Mouse (Mus musculus): Measurements from ENCODE around the gene Hacd4. TPM values are rescaled to one million over a fixed set of nuclear protein-coding genes. Genes with fewer than 3 reads are reported as not detected.
A peak's percentile ranks its signal among the peaks of the same experiment; 100 is the strongest.

The Hacd4 gene
- polyA plus RNA-seq, 1 experiment from 2014 or later: 16.7 TPM

- ATAC-seq (replicated peaks; ENCODE audit: low FRiP score, low TSS enrichment, low read depth): peak; percentile 68; the same call in 1 of the 2 replicates
- Histone ChIP-seq H3K36me3 (ENCODE audit: control insufficient read depth, insufficient read depth, low read length) (no peaks in the 10 kb centered on the region), H3K9me3 (ENCODE audit: control insufficient read depth, low read length) (no peaks in the 10 kb centered on the region), H3K4me3 (ENCODE audit: low read depth, low read length) (no peak overlapping the region), H3K4me1 (replicated peaks; ENCODE audit: control insufficient read depth, insufficient read depth, low read length) (no peaks in the 10 kb centered on the region), H3K4me2 (ENCODE audit: low read length) (no peak overlapping the region), H3K9ac (ENCODE audit: low read length) (no peak overlapping the region), H3K27me3 (replicated peaks; ENCODE audit: control insufficient read depth, insufficient read depth, low read length) (no peaks in the 10 kb centered on the region), H3K27ac (ENCODE audit: low read depth) (no peak overlapping the region)
- 2% methylated on average over 4 of the region's 4 CpGs for WGBS
- DNase-seq (ENCODE audit: low spot score): peak; percentile 72
Measured at GRCm38 (mm10) chr4:88350910-88351309, 87.8 kb downstream of the Hacd4 start.

Other genes starting within 250 kb of the Hacd4 start
- gene Ifnb1, start 83.8 kb upstream of the Hacd4 start, polyA plus RNA-seq (2014; fragmentation: Nextera tagmentation; extraction: Ambion mirVana): not detected in 2 replicates
- gene Ifna15, start 119.3 kb upstream of the Hacd4 start, polyA plus RNA-seq (2014; fragmentation: Nextera tagmentation; extraction: Ambion mirVana): not detected in 2 replicates
- not detected in 2 replicates for gene Ifna14, start 132.9 kb upstream of the Hacd4 start, polyA plus RNA-seq (2014; fragmentation: Nextera tagmentation; extraction: Ambion mirVana)
- not detected in 2 replicates for gene Ifna9, start 153.5 kb upstream of the Hacd4 start, polyA plus RNA-seq (2014; fragmentation: Nextera tagmentation; extraction: Ambion mirVana)
- gene Ifna12, start 164.4 kb upstream of the Hacd4 start, polyA plus RNA-seq (2014; fragmentation: Nextera tagmentation; extraction: Ambion mirVana): not detected in 2 replicates
- not detected in 2 replicates for gene C87499, start 195.5 kb upstream of the Hacd4 start, polyA plus RNA-seq (2014; fragmentation: Nextera tagmentation; extraction: Ambion mirVana)
- not detected in 2 replicates for gene Ifna13, start 205.5 kb upstream of the Hacd4 start, polyA plus RNA-seq (2014; fragmentation: Nextera tagmentation; extraction: Ambion mirVana)
- gene Ifna16, start 238.0 kb upstream of the Hacd4 start, polyA plus RNA-seq (2014; fragmentation: Nextera tagmentation; extraction: Ambion mirVana): not detected in 2 replicates
- not detected in 2 replicates for gene Ifna2, start 245.0 kb upstream of the Hacd4 start, polyA plus RNA-seq (2014; fragmentation: Nextera tagmentation; extraction: Ambion mirVana)